In the genomic region with DNA sequence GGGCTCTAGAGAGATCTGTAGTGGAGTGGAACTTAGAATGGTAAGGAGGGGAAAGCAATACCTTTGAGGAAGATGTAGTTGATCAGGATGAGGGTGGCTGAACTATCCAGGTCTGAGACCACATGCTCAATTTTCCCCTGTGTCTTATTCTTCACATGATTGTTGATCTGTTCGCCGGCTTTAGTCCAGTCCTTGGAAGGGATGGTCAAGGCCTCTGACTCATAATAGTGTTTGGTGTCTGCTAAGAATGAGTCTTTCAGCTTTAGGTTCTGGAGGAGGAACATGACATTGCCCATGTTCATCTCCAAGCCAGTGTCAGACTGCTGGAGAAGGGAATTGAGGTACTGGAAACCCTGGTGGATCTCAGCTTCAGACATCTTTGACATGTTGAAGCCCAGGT, we compare ENCODE assay signal across 18 mouse cellular contexts. TPM values are rescaled to one million over a fixed set of nuclear protein-coding genes. Genes with fewer than 3 reads are reported as not detected.
"Had no signal": no experiment of that assay in that cellular context is flagged by ENCODE, and none has a peak within 500 bp of the region (broad histone marks: within the 10 kb centered on the region; RNA-seq: fewer than 3 reads in every experiment).

No protein-coding gene starts in this region.

- H3K4me2 ChIP-seq: limb, embryonic 13.5 days; midbrain, embryonic 12.5 days had no signal

- H3K27ac ChIP-seq: limb, embryonic 13.5 days; midbrain, embryonic 12.5 days; stomach, postnatal 0 days had no signal

- H3K4me3 ChIP-seq: limb, embryonic 13.5 days; midbrain, embryonic 12.5 days had no signal

- ATAC-seq: midbrain, embryonic 16.5 days had no signal

- DNase-seq: kidney, adult 18-20 months; kidney, postnatal 14 days; left cerebral cortex, postnatal 4 days; lung, adult 18-20 months; thymus, postnatal 14 days had no signal

- H3K27me3 ChIP-seq: limb, embryonic 13.5 days; midbrain, embryonic 12.5 days had no signal

- H3K9me3 ChIP-seq: midbrain, embryonic 12.5 days had no signal

- H3K36me3 ChIP-seq: limb, embryonic 13.5 days; midbrain, embryonic 12.5 days had no signal

- H3K9ac ChIP-seq: limb, embryonic 13.5 days; midbrain, embryonic 12.5 days had no signal

- H3K4me1 ChIP-seq: limb, embryonic 13.5 days; midbrain, embryonic 12.5 days had no signal

RNA-seq across cellular contexts. Expression of a gene that starts 3.2 kb away (rescaled TPM):
- total RNA-seq: layer of hippocampus, adult 8-10 months; layer of hippocampus, postnatal 14 days; left cerebral cortex, adult 18-20 months; left cerebral cortex, postnatal 10 days; left cerebral cortex, postnatal 4 days; megakaryocyte-erythroid progenitor cell, adult 5-6 weeks had no signal
- polyA plus RNA-seq: large intestine, adult 2 months; midbrain, embryonic 12.5 days; midbrain, embryonic 16.5 days; stomach, postnatal 0 days had no signal

RNA-seq across cellular contexts. Expression of a gene that starts 22.1 kb away (rescaled TPM):
- total RNA-seq: layer of hippocampus, adult 8-10 months; layer of hippocampus, postnatal 14 days; left cerebral cortex, adult 18-20 months; left cerebral cortex, postnatal 10 days; left cerebral cortex, postnatal 4 days; megakaryocyte-erythroid progenitor cell, adult 5-6 weeks had no signal
- polyA plus RNA-seq: kidney, embryonic 14.5 days; limb, embryonic 13.5 days; lung, embryonic 16.5 days; midbrain, embryonic 12.5 days; midbrain, embryonic 16.5 days; neural tube, embryonic 14.5 days; stomach, postnatal 0 days had no signal

RNA-seq across cellular contexts. Expression of a gene that starts 22.6 kb away (rescaled TPM):
- total RNA-seq: left cerebral cortex, adult 18-20 months; left cerebral cortex, postnatal 10 days; left cerebral cortex, postnatal 4 days; megakaryocyte-erythroid progenitor cell, adult 5-6 weeks had no signal
- polyA plus RNA-seq: kidney, embryonic 14.5 days; limb, embryonic 13.5 days; lung, embryonic 16.5 days; midbrain, embryonic 12.5 days; midbrain, embryonic 16.5 days; neural tube, embryonic 14.5 days had no signal

RNA-seq across cellular contexts. Expression of a gene that starts 41.5 kb away (rescaled TPM):
- total RNA-seq: layer of hippocampus, adult 8-10 months; layer of hippocampus, postnatal 14 days; left cerebral cortex, adult 18-20 months; left cerebral cortex, postnatal 10 days; left cerebral cortex, postnatal 4 days; megakaryocyte-erythroid progenitor cell, adult 5-6 weeks had no signal
- polyA plus RNA-seq: kidney, embryonic 14.5 days; limb, embryonic 13.5 days; lung, embryonic 16.5 days; midbrain, embryonic 12.5 days; midbrain, embryonic 16.5 days; neural tube, embryonic 14.5 days; stomach, postnatal 0 days had no signal
